Mouse (Mus musculus): ENCODE data around the gene Tnfaip8l3. TPM values are rescaled to one million over a fixed set of nuclear protein-coding genes. Genes with fewer than 3 reads are reported as not detected.

The Tnfaip8l3 gene
- polyA plus RNA-seq, 1 experiment = 0.13 TPM

DNA sequence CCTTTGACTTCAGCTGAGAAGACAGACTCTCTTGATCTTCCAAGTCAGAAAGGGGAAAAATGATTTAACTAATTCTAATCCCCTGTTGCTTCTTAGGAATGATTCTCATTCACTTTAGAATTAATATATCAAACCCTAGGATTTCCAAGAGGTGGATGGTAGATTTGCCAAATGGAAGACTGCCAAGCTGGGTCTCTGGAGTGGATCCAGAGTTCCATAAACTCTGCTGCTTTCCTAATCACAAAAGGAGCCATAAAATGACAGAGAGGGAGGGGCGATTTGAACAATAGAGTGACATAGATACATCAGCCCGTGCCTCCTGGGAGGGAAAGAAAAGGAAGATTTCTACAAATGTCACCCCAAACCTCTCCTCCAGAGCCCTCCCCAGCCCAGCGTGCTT is 3.4 kb downstream of the Tnfaip8l3 start:
- H3K27me3 ChIP-seq (ENCODE audit: control insufficient read depth, insufficient read depth, low read length, poor library complexity, severe bottlenecking) = no peaks in the 10 kb centered on the region; the same call in 1 of the 2 replicates
- no peak for TF ChIP-seq CTCF (IDR thresholded peaks at IDR 0.05; ENCODE audit: low read depth, low read length)
- TF ChIP-seq POLR2A (IDR thresholded peaks at IDR 0.05; ENCODE audit: insufficient read depth, low read length) = no peak
- no peak for TF ChIP-seq EP300 (IDR thresholded peaks at IDR 0.05; ENCODE audit: insufficient read depth, low read depth, low read length)
- no peak overlapping the region for H3K27ac ChIP-seq (ENCODE audit: insufficient read depth, low read length)
- H3K9me3 ChIP-seq (replicated peaks; ENCODE audit: control insufficient read depth, insufficient read depth, low read length, poor library complexity, severe bottlenecking) = no peaks in the 10 kb centered on the region
- H3K9ac ChIP-seq (ENCODE audit: low read depth, poor library complexity, severe bottlenecking) = no peak overlapping the region
- no peaks in the 10 kb centered on the region for H3K36me3 ChIP-seq (ENCODE audit: control insufficient read depth, insufficient read depth, low read length, poor library complexity, severe bottlenecking)
- H3K4me3 ChIP-seq (ENCODE audit: low read depth, low read length) = no peak overlapping the region
- H3K4me1 ChIP-seq (ENCODE audit: control insufficient read depth, insufficient read depth, low read length) = no peaks in the 10 kb centered on the region

DNA sequence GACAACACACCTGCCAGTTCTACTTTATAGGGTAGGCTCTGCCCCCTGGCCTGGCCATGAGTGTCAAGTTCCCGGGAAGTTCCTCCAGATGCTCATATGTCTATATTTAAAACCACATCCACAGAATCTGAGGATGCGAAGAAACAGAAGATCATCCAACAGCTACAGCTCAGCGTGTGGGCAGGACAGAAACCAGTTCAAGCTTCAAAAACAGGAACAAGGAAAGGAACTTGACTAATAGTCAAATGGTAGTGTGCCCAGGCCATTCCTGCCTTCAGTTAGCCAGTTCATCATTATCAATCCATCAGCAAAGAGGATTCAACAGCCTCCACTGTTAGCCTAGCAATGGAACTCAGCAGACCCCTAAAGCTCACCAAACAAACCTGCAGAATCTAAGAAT is 4.5 kb downstream of the Tnfaip8l3 start:
- no peaks in the 10 kb centered on the region for H3K36me3 ChIP-seq (ENCODE audit: control insufficient read depth, insufficient read depth, low read length, poor library complexity, severe bottlenecking)
- H3K27ac ChIP-seq (ENCODE audit: insufficient read depth, low read length) = no peak overlapping the region
- no peak overlapping the region for H3K9ac ChIP-seq (ENCODE audit: low read depth, poor library complexity, severe bottlenecking)
- no peak for TF ChIP-seq POLR2A (IDR thresholded peaks at IDR 0.05; ENCODE audit: insufficient read depth, low read length)
- no peak for TF ChIP-seq CTCF (IDR thresholded peaks at IDR 0.05; ENCODE audit: low read depth, low read length)
- TF ChIP-seq EP300 (IDR thresholded peaks at IDR 0.05; ENCODE audit: insufficient read depth, low read depth, low read length) = no peak
- no peak overlapping the region for H3K4me3 ChIP-seq (ENCODE audit: low read depth, low read length)
- H3K4me1 ChIP-seq (ENCODE audit: control insufficient read depth, insufficient read depth, low read length) = no peaks in the 10 kb centered on the region
- no peaks in the 10 kb centered on the region; the same call in 1 of the 2 replicates for H3K27me3 ChIP-seq (ENCODE audit: control insufficient read depth, insufficient read depth, low read length, poor library complexity, severe bottlenecking)
- H3K9me3 ChIP-seq (replicated peaks; ENCODE audit: control insufficient read depth, insufficient read depth, low read length, poor library complexity, severe bottlenecking) = no peaks in the 10 kb centered on the region

DNA sequence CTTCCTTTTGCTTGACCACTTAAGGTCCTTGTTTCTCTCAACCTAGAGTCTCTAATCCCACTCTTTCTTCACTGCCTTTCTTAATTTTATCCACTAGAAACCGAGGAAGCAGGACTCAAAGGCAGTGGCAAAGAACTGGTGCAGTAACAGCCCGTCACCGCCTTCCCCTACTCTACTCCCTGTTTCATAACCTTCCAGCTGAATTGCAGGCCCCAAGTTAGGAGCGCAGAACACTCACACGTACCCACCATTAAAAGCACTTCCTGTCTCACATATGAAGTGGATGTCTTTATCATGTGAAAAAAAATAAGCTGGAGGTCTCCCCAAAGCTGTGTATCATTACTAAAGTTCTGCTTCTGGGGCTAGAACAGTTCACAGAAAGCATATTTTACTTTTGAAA is 6.5 kb downstream of the Tnfaip8l3 start:
- Histone ChIP-seq H3K4me3 (ENCODE audit: low read depth, low read length) (no peak overlapping the region), H3K4me1 (ENCODE audit: control insufficient read depth, insufficient read depth, low read length) (no peaks in the 10 kb centered on the region), H3K27ac (ENCODE audit: insufficient read depth, low read length) (no peak overlapping the region), H3K9ac (ENCODE audit: low read depth, poor library complexity, severe bottlenecking) (no peak overlapping the region), H3K9me3 (replicated peaks; ENCODE audit: control insufficient read depth, insufficient read depth, low read length, poor library complexity, severe bottlenecking) (no peaks in the 10 kb centered on the region), H3K36me3 (ENCODE audit: control insufficient read depth, insufficient read depth, low read length, poor library complexity, severe bottlenecking) (no peaks in the 10 kb centered on the region), H3K27me3 (ENCODE audit: control insufficient read depth, insufficient read depth, low read length, poor library complexity, severe bottlenecking) (no peaks in the 10 kb centered on the region)
- TF ChIP-seq CTCF (IDR thresholded peaks at IDR 0.05; ENCODE audit: low read depth, low read length) (no peak), EP300 (IDR thresholded peaks at IDR 0.05; ENCODE audit: insufficient read depth, low read depth, low read length) (no peak), POLR2A (IDR thresholded peaks at IDR 0.05; ENCODE audit: insufficient read depth, low read length) (no peak)

GRCm38 (mm10) chr9:54051298-54052068 is 16.7 kb downstream of the Tnfaip8l3 start:
- Histone ChIP-seq H3K4me1 (ENCODE audit: control insufficient read depth, insufficient read depth, low read length) (no peaks in the 10 kb centered on the region), H3K27ac (ENCODE audit: insufficient read depth, low read length) (no peak overlapping the region), H3K27me3 (ENCODE audit: control insufficient read depth, insufficient read depth, low read length, poor library complexity, severe bottlenecking) (no peaks in the 10 kb centered on the region), H3K36me3 (ENCODE audit: control insufficient read depth, insufficient read depth, low read length, poor library complexity, severe bottlenecking) (no peaks in the 10 kb centered on the region), H3K4me3 (ENCODE audit: low read depth, low read length) (no peak overlapping the region), H3K9me3 (replicated peaks; ENCODE audit: control insufficient read depth, insufficient read depth, low read length, poor library complexity, severe bottlenecking) (no peaks in the 10 kb centered on the region), H3K9ac (ENCODE audit: low read depth, poor library complexity, severe bottlenecking) (no peak overlapping the region)
- TF ChIP-seq EP300 (IDR thresholded peaks at IDR 0.05; ENCODE audit: insufficient read depth, low read depth, low read length) (no peak), CTCF (IDR thresholded peaks at IDR 0.05; ENCODE audit: low read depth, low read length) (no peak), POLR2A (IDR thresholded peaks at IDR 0.05; ENCODE audit: insufficient read depth, low read length) (no peak)

DNA sequence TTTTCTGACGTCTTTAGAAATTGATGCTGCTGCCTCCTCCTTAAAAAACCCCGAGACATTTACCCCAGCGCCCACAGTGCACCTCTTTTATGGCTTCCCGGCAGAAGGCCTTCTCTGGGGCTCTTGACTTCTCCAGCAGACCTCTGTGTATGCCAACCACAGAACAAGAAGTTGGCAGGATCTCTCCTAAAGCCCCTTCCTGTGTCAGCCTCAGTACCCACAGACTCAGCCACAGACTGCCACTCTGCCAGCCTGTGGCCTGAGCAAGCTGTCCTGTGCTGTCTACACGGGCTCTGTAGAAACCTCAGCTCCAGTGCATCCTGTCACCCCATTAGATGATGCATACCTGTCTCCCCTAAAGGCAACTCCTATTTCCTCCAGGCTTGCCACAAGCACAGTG is 19.2 kb downstream of the Tnfaip8l3 start:
- Histone ChIP-seq H3K36me3 (ENCODE audit: control insufficient read depth, insufficient read depth, low read length, poor library complexity, severe bottlenecking) (no peaks in the 10 kb centered on the region), H3K27me3 (ENCODE audit: control insufficient read depth, insufficient read depth, low read length, poor library complexity, severe bottlenecking) (no peaks in the 10 kb centered on the region), H3K4me1 (ENCODE audit: control insufficient read depth, insufficient read depth, low read length) (no peaks in the 10 kb centered on the region), H3K9ac (ENCODE audit: low read depth, poor library complexity, severe bottlenecking) (no peak overlapping the region), H3K27ac (ENCODE audit: insufficient read depth, low read length) (no peak overlapping the region), H3K4me3 (ENCODE audit: low read depth, low read length) (no peak overlapping the region), H3K9me3 (replicated peaks; ENCODE audit: control insufficient read depth, insufficient read depth, low read length, poor library complexity, severe bottlenecking) (no peaks in the 10 kb centered on the region)
- TF ChIP-seq CTCF (IDR thresholded peaks at IDR 0.05; ENCODE audit: low read depth, low read length) = no peak
- no peak for TF ChIP-seq POLR2A (IDR thresholded peaks at IDR 0.05; ENCODE audit: insufficient read depth, low read length)
- no peak for TF ChIP-seq EP300 (IDR thresholded peaks at IDR 0.05; ENCODE audit: insufficient read depth, low read depth, low read length)

- TF ChIP-seq CTCF (IDR thresholded peaks at IDR 0.05; ENCODE audit: low read depth, low read length) = no peak
- no peak for TF ChIP-seq EP300 (IDR thresholded peaks at IDR 0.05; ENCODE audit: insufficient read depth, low read depth, low read length)
- TF ChIP-seq POLR2A (IDR thresholded peaks at IDR 0.05; ENCODE audit: insufficient read depth, low read length) = no peak
- H3K9me3 ChIP-seq (replicated peaks; ENCODE audit: control insufficient read depth, insufficient read depth, low read length, poor library complexity, severe bottlenecking) = no peaks in the 10 kb centered on the region
- no peak overlapping the region for H3K4me3 ChIP-seq (ENCODE audit: low read depth, low read length)
- H3K36me3 ChIP-seq (ENCODE audit: control insufficient read depth, insufficient read depth, low read length, poor library complexity, severe bottlenecking) = no peaks in the 10 kb centered on the region
- no peaks in the 10 kb centered on the region for H3K27me3 ChIP-seq (ENCODE audit: control insufficient read depth, insufficient read depth, low read length, poor library complexity, severe bottlenecking)
- H3K9ac ChIP-seq (ENCODE audit: low read depth, poor library complexity, severe bottlenecking) = no peak overlapping the region
- no peaks in the 10 kb centered on the region for H3K4me1 ChIP-seq (ENCODE audit: control insufficient read depth, insufficient read depth, low read length)
- H3K27ac ChIP-seq (ENCODE audit: insufficient read depth, low read length) = no peak overlapping the region
Measured at GRCm38 (mm10) chr9:54043067-54043466, 25.1 kb downstream of the Tnfaip8l3 start.

All from ES-Bruce4 (cell line).